Mouse (Mus musculus): ENCODE data around the gene Lypd3.
A peak's percentile ranks its signal among the peaks of the same experiment; 100 is the strongest.

The Lypd3 gene

GRCm38 (mm10) chr7:24636264-24636663 lies at the start of gene Lypd3:
Lypd3 (plus strand) TSS chr7:24636550.
- no peak for DNase-seq (ENCODE audit: low spot score)

- DNase-seq (ENCODE audit: low spot score), result no peak
These were observed 49.5 kb upstream of the Lypd3 start for GRCm38 (mm10) chr7:24586828-24587227.

- DNase-seq (ENCODE audit: low spot score), result peak; percentile 51
These were observed 48.8 kb upstream of the Lypd3 start, which contains the start of the genes Ethe1 and Zfp575 for GRCm38 (mm10) chr7:24587330-24588105. Ethe1 (plus strand) TSS chr7:24587543. Zfp575 (minus strand) TSS chr7:24587641.

- no peak for DNase-seq (ENCODE audit: low spot score)
These were observed 48.0 kb upstream of the Lypd3 start for GRCm38 (mm10) chr7:24588336-24588735.

- DNase-seq (ENCODE audit: low spot score), result no peak
These were observed 44.6 kb upstream of the Lypd3 start for GRCm38 (mm10) chr7:24591735-24592134.

- no peak for DNase-seq (ENCODE audit: low spot score)
These were observed 44.2 kb upstream of the Lypd3 start for GRCm38 (mm10) chr7:24592163-24592562.

GRCm38 (mm10) chr7:24592781-24593180 lies 43.6 kb upstream of the Lypd3 start:
- DNase-seq (ENCODE audit: low spot score), result no peak

GRCm38 (mm10) chr7:24593621-24594308 lies 42.6 kb upstream of the Lypd3 start:
- DNase-seq (ENCODE audit: low spot score), result peak; percentile 42

GRCm38 (mm10) chr7:24594309-24594803 lies 42.0 kb upstream of the Lypd3 start:
- DNase-seq (ENCODE audit: low spot score), result no peak

- DNase-seq (ENCODE audit: low spot score), result no peak
These were observed 40.9 kb upstream of the Lypd3 start for GRCm38 (mm10) chr7:24595464-24595863.

GRCm38 (mm10) chr7:24598121-24598520 lies 38.2 kb upstream of the Lypd3 start:
- no peak for DNase-seq (ENCODE audit: low spot score)

- DNase-seq (ENCODE audit: low spot score), result no peak
These were observed 36.9 kb upstream of the Lypd3 start for GRCm38 (mm10) chr7:24599211-24600067.

GRCm38 (mm10) chr7:24600941-24601597 lies 35.3 kb upstream of the Lypd3 start:
- DNase-seq (ENCODE audit: low spot score), result peak; percentile 98

- DNase-seq (ENCODE audit: low spot score), result no peak
These were observed 30.8 kb upstream of the Lypd3 start for GRCm38 (mm10) chr7:24605561-24605960.

GRCm38 (mm10) chr7:24606046-24606445 lies 30.3 kb upstream of the Lypd3 start:
- DNase-seq (ENCODE audit: low spot score), result no peak

GRCm38 (mm10) chr7:24608017-24608416 lies 28.3 kb upstream of the Lypd3 start:
- DNase-seq (ENCODE audit: low spot score), result no peak

GRCm38 (mm10) chr7:24608561-24608960 lies 27.8 kb upstream of the Lypd3 start:
- no peak for DNase-seq (ENCODE audit: low spot score)

- DNase-seq (ENCODE audit: low spot score), result no peak
These were observed 26.0 kb upstream of the Lypd3 start, which contains the start of gene Phldb3 for GRCm38 (mm10) chr7:24610144-24610878. Phldb3 (plus strand) TSS chr7:24610763.

- DNase-seq (ENCODE audit: low spot score), result peak; percentile 95
These were observed 25.4 kb upstream of the Lypd3 start for GRCm38 (mm10) chr7:24610879-24611494.

GRCm38 (mm10) chr7:24611709-24612108 lies 24.6 kb upstream of the Lypd3 start:
- no peak for DNase-seq (ENCODE audit: low spot score)

Data from ovary, postnatal 14 days (tissue).